Mouse (Mus musculus) frontal cortex, postnatal 10 days (tissue): Measurements from ENCODE around the gene Clec2d.

Experiments used
- DNase-seq, 2 experiments: peaks; one replicate each; pipeline ENCODE4 v3.0.0; 2022; ENCODE audit warnings: low spot score in 2 of 2, mixed read lengths in 1 of 2

The Clec2d gene

GRCm38 (mm10) chr6:129224090-129224489, 43.7 kb downstream of the Clec2d start:
- DNase-seq = no peak

GRCm38 (mm10) chr6:129225078-129225477, 44.7 kb downstream of the Clec2d start:
- DNase-seq = no peak

- DNase-seq = no peak
Measured at GRCm38 (mm10) chr6:129228935-129229773, 48.7 kb downstream of the Clec2d start.

- DNase-seq = no peak
Measured at GRCm38 (mm10) chr6:129229774-129230578, 49.6 kb downstream of the Clec2d start.

GRCm38 (mm10) chr6:129232005-129232841, 51.8 kb downstream of the Clec2d start:
- DNase-seq = no peak

GRCm38 (mm10) chr6:129232842-129233205, 52.4 kb downstream of the Clec2d start:
- DNase-seq = peak; percentile 16 to 26

GRCm38 (mm10) chr6:129233366-129233954, 53.0 kb downstream of the Clec2d start:
- no peak for DNase-seq

- DNase-seq = no peak
Measured at GRCm38 (mm10) chr6:129233955-129234369, 53.5 kb downstream of the Clec2d start.

GRCm38 (mm10) chr6:129234456-129235360, 54.3 kb downstream of the Clec2d start:
- no peak for DNase-seq

- no peak for DNase-seq
Measured at GRCm38 (mm10) chr6:129235855-129236461, 55.5 kb downstream of the Clec2d start.
